Mouse (Mus musculus) kidney, postnatal 36 days (tissue): Measurements from ENCODE around the gene Ablim2.

ENCODE experiments used
- DNase-seq, 2 experiments: peaks; one replicate each; pipeline ENCODE4 v3.0.0; 2021 to 2022; ENCODE audit warnings: mixed read lengths in 2 of 2

Ablim2 gene

GRCm38 (mm10) chr5:35889641-35890040 lies 132.0 kb downstream of the Ablim2 start:
- no peak for DNase-seq

- no peak for DNase-seq
Measured at GRCm38 (mm10) chr5:35890985-35891730, 133.5 kb downstream of the Ablim2 start.

GRCm38 (mm10) chr5:35892363-35892762 lies 134.7 kb downstream of the Ablim2 start:
- DNase-seq: peak in 1 of 2 experiments; percentile 38

GRCm38 (mm10) chr5:35893093-35893804 lies 135.6 kb downstream of the Ablim2 start, which contains the start of gene Afap1:
Afap1 (plus strand) TSS chr5:35893319.
- DNase-seq: peak; percentile 100

GRCm38 (mm10) chr5:35893805-35894260 lies 136.2 kb downstream of the Ablim2 start:
- DNase-seq: peak; percentile 73 to 81

GRCm38 (mm10) chr5:35894295-35895047 lies 136.8 kb downstream of the Ablim2 start:
- DNase-seq: peak; percentile 61 to 74

GRCm38 (mm10) chr5:35895926-35896325 lies 138.2 kb downstream of the Ablim2 start:
- DNase-seq: no peak

GRCm38 (mm10) chr5:35896556-35896955 lies 138.9 kb downstream of the Ablim2 start:
- DNase-seq: no peak

- DNase-seq: no peak
Measured at GRCm38 (mm10) chr5:35897147-35897546, 139.5 kb downstream of the Ablim2 start.

- DNase-seq: peak; percentile 39 to 42
Measured at GRCm38 (mm10) chr5:35898114-35898513, 140.4 kb downstream of the Ablim2 start.

GRCm38 (mm10) chr5:35898994-35899393 lies 141.3 kb downstream of the Ablim2 start:
- DNase-seq: no peak

GRCm38 (mm10) chr5:35900401-35901225 lies 142.9 kb downstream of the Ablim2 start:
- DNase-seq: peak; percentile 46 to 66

GRCm38 (mm10) chr5:35901226-35901809 lies 143.6 kb downstream of the Ablim2 start:
- peak; percentile 36 to 41 for DNase-seq

- no peak for DNase-seq
Measured at GRCm38 (mm10) chr5:35903456-35903855, 145.8 kb downstream of the Ablim2 start.

- DNase-seq: no peak
Measured at GRCm38 (mm10) chr5:35905283-35905682, 147.6 kb downstream of the Ablim2 start.

GRCm38 (mm10) chr5:35907090-35907489 lies 149.4 kb downstream of the Ablim2 start:
- no peak for DNase-seq

- DNase-seq: peak; percentile 88 to 96
Measured at GRCm38 (mm10) chr5:35907633-35908426, 150.2 kb downstream of the Ablim2 start.

- peak; percentile 53 to 65 for DNase-seq
Measured at GRCm38 (mm10) chr5:35908626-35909443, 151.2 kb downstream of the Ablim2 start.

GRCm38 (mm10) chr5:35915629-35916300 lies 158.1 kb downstream of the Ablim2 start:
- no peak for DNase-seq
